Mouse (Mus musculus) effector memory CD4-positive, alpha-beta T cell, adult 7 months (primary cell): ENCODE measurements around the gene Itln1. TPM values are rescaled to one million over a fixed set of nuclear protein-coding genes. Genes with fewer than 3 reads are reported as not detected.

Experiments
- polyA plus RNA-seq: library from polyadenylated mRNA; unstranded; fragments of 100-300 nt; shearing (Covaris generic); gene quantifications from one replicate; pipeline ENCODE4 v1.2.1, GENCODE M21; 2017

The Itln1 gene
- not detected for polyA plus RNA-seq

DNA sequence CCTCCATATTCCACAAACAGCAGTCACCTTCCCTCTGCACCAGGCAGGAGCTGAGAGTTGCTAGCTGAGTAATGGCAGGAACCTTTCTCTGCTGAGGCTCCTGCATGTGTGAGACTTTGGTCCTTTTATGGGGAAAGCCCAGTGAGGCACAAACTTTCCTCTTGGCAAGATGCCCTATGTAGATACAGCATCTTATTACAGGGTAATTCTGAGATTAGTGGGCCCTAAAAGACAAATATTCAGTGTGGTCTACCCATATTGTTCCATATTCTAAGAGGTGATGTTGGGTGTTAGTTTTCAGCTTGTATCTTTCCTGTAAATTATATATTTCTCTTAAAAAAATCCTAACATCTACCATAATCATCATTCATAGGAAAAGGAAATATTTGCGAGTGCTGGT, at the start of gene Itln1:
TSS of gene Itln1 (minus strand) at position 101 of the 400 bp plus-strand sequence.

DNA sequence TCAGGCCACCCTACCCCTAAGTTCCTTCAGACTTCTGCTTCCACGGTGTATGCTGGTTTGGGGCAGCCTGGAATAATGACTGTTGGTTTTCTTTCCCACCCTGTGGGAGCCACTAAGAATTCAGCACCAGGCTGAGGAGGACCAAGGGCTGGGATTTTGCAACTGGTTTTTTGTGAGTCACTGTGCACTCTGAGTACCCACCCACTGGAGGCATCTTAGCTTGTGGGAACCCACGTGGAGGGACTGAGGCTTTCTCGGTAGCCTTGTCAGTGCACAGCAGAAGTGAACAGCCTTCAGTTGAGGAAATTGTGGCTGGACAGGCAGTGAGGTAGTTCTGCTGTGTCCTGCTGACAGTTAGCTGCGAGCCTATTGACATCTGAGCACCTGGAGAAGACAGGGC, 23.8 kb upstream of the Itln1 start, which contains the start of gene Cd244a:
TSS of gene Cd244a (plus strand) at position 296 of the 400 bp plus-strand sequence.

DNA sequence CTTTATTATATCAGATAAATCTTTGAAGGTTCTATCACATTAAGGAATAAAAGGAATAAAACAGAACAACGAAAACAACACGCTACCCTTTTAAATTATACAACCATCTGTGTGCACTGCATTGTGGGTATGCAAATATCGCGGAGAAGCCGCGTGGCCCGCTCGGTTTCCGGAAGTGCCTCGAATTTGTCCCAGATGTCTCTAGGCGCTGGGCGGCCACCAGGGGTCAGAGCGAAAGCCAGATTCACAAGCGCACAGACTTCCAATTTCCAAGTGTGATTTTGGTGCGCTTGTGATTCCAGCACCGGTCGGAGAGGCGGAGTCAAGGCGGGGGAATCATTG, 31.9 kb downstream of the Itln1 start, which contains the start of gene Alyref2:
TSS of gene Alyref2 (plus strand) at position 229 of the 342 bp plus-strand sequence.

Other genes starting within 250 kb of the Itln1 start
- 51.2 TPM for gene Usp21, start 247.3 kb downstream of the Itln1 start, polyA plus RNA-seq
- 55.5 TPM for gene Ufc1, start 240.3 kb downstream of the Itln1 start, polyA plus RNA-seq
- 28.1 TPM for gene Dedd, start 206.1 kb downstream of the Itln1 start, polyA plus RNA-seq
- gene Nit1, start 189.6 kb downstream of the Itln1 start, polyA plus RNA-seq, result 26.6 TPM
- 113 TPM for gene Pfdn2, start 189.6 kb downstream of the Itln1 start, polyA plus RNA-seq
- not detected for gene Klhdc9, start 174.5 kb downstream of the Itln1 start, polyA plus RNA-seq
- 0.24 TPM for gene Nectin4, start 165.2 kb downstream of the Itln1 start, polyA plus RNA-seq
- gene Arhgap30, start 146.3 kb downstream of the Itln1 start, polyA plus RNA-seq, result 148 TPM
- 56.8 TPM for gene Usf1, start 124.0 kb downstream of the Itln1 start, polyA plus RNA-seq
- gene Tstd1, start 116.4 kb downstream of the Itln1 start, polyA plus RNA-seq, result not detected
- gene F11r, start 97.8 kb downstream of the Itln1 start, polyA plus RNA-seq, result 0.56 TPM
- gene Alyref2, start 31.8 kb downstream of the Itln1 start, polyA plus RNA-seq, result 5.7 TPM
- 0.65 TPM for gene Cd244a, start 23.9 kb upstream of the Itln1 start, polyA plus RNA-seq
- 118 TPM for gene Ly9, start 72.1 kb upstream of the Itln1 start, polyA plus RNA-seq
- gene Slamf7, start 117.7 kb upstream of the Itln1 start, polyA plus RNA-seq, result 73.3 TPM
- gene Cd48, start 146.7 kb upstream of the Itln1 start, polyA plus RNA-seq, result 158 TPM
- gene Slamf1, start 231.8 kb upstream of the Itln1 start, polyA plus RNA-seq, result 84.2 TPM